In the genomic region with DNA sequence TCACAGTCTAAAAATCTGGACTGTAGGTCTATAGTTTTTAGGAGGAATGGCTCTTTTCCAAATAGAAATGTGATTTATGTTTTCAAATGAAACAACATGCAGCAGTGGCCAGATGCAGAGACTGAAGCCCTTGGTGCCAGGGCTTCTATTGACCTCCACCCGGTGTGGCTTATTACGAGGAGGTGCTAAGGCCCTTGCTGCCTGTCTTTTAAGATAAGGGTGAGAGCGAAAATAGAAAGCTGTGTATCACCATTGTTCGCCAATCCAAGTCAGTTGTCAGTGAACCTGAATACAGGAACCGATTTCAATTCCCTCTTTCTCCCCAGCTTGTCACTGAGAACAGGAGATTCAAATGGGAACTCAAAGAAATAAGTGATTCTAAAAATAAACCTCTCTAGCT, we compare ENCODE assay signal across 19 mouse cellular contexts. TPM values are rescaled to one million over a fixed set of nuclear protein-coding genes. Genes with fewer than 3 reads are reported as not detected.
DNase-seq lines count a peak whose midpoint lies in the region; ATAC-seq and TF ChIP-seq lines count a peak whose summit lies in the region.
"Had no signal": no experiment of that assay in that cellular context is flagged by ENCODE, and none has a peak within 500 bp of the region (broad histone marks: within the 10 kb centered on the region; RNA-seq: fewer than 3 reads in every experiment).

No protein-coding gene starts in this region.

- WGBS in midbrain, postnatal 0 days, result 56% methylated on average over 5 of the region's 5 CpGs
- 51% methylated on average over 5 of the region's 5 CpGs for WGBS in midbrain, embryonic 16.5 days
- 15% methylated on average over 5 of the region's 5 CpGs for WGBS in heart, embryonic 15.5 days

- peaks cover 4% of the 10 kb centered on the region; the same call in 1 of the 2 replicates for H3K36me3 ChIP-seq in midbrain, postnatal 0 days (ENCODE audit: insufficient read depth, low read length)
- H3K36me3 ChIP-seq in midbrain, embryonic 16.5 days (ENCODE audit: control insufficient read depth, insufficient read depth, low read length), result no peaks in the 10 kb centered on the region; the same call in 1 of the 2 replicates
- H3K36me3 ChIP-seq in heart, embryonic 15.5 days, result no peaks in the 10 kb centered on the region
- H3K36me3 ChIP-seq: forebrain, embryonic 12.5 days; hindbrain, embryonic 12.5 days; intestine, embryonic 15.5 days had no signal

- H3K27ac ChIP-seq in midbrain, postnatal 0 days (ENCODE audit: low read depth, low read length), result peak overlapping the region; percentile 19; the same call in 1 of the 2 replicates
- no peak overlapping the region for H3K27ac ChIP-seq in midbrain, embryonic 16.5 days (ENCODE audit: low read length)
- H3K27ac ChIP-seq in heart, embryonic 15.5 days, result peak overlapping the region; percentile 47
- H3K27ac ChIP-seq: forebrain, embryonic 12.5 days; gastrocnemius, adult 2 months; hindbrain, embryonic 12.5 days; intestine, embryonic 15.5 days; kidney, postnatal 0 days had no signal

- H3K9me3 ChIP-seq in midbrain, postnatal 0 days (ENCODE audit: low read length), result no peaks in the 10 kb centered on the region
- H3K9me3 ChIP-seq in midbrain, embryonic 16.5 days (replicated peaks; ENCODE audit: control insufficient read depth, low read length, poor library complexity, severe bottlenecking), result no peaks in the 10 kb centered on the region
- H3K9me3 ChIP-seq in heart, embryonic 15.5 days (replicated peaks), result no peaks in the 10 kb centered on the region
- H3K9me3 ChIP-seq: forebrain, embryonic 12.5 days; hindbrain, embryonic 12.5 days; intestine, embryonic 15.5 days had no signal

- no peak for ATAC-seq in midbrain, postnatal 0 days (ENCODE audit: low FRiP score)
- no peak for ATAC-seq in midbrain, embryonic 16.5 days
- ATAC-seq in heart, embryonic 15.5 days (replicated peaks; ENCODE audit: insufficient number of reproducible peaks, insufficient read depth, low FRiP score, low read depth), result no peak
- ATAC-seq in megakaryocyte progenitor cell, adult 5-6 weeks (replicated peaks; ENCODE audit: poor library complexity), result peak; percentile 16
- ATAC-seq: intestine, embryonic 15.5 days had no signal

- no peak for TF ChIP-seq CTCF in midbrain, postnatal 0 days (IDR thresholded peaks at IDR 0.05)

- no peak overlapping the region for H3K4me3 ChIP-seq in midbrain, postnatal 0 days (ENCODE audit: low read depth, low read length)
- H3K4me3 ChIP-seq in midbrain, embryonic 16.5 days (ENCODE audit: low read depth, low read length), result no peak overlapping the region
- H3K4me3 ChIP-seq in heart, embryonic 15.5 days, result no peak overlapping the region
- H3K4me3 ChIP-seq: forebrain, embryonic 12.5 days; gastrocnemius, adult 2 months; hindbrain, embryonic 12.5 days; intestine, embryonic 15.5 days had no signal

- no peak overlapping the region for H3K9ac ChIP-seq in midbrain, postnatal 0 days (replicated peaks; ENCODE audit: low read length, poor library complexity, severe bottlenecking)
- H3K9ac ChIP-seq in midbrain, embryonic 16.5 days (ENCODE audit: low read depth, low read length), result no peak overlapping the region
- 0 out of 2 replicates have a peak overlapping the region, but pooled peaks have one; percentile 14 for H3K9ac ChIP-seq in heart, embryonic 15.5 days
- H3K9ac ChIP-seq: forebrain, embryonic 12.5 days; hindbrain, embryonic 12.5 days; intestine, embryonic 15.5 days had no signal

- intact Hi-C loops in heart, postnatal 14 days (cut with DNase I), result no loop called here

- peak; percentile 23 to 29 for DNase-seq in heart, adult 18-20 months
- DNase-seq in heart, postnatal 14 days, result no peak
- no peak for DNase-seq in midbrain, postnatal 0 days (ENCODE audit: low spot score)
- DNase-seq in thymus, postnatal 14 days, result no peak
- no peak for DNase-seq in adrenal gland, adult 2 months
- DNase-seq: B cell, adult 2 months; cerebellum, adult 11-12 months; gastrocnemius, adult 2 months; lung, postnatal 36 days; midbrain, embryonic 14.5 days; thymus, adult 2 months had no signal

- no peaks in the 10 kb centered on the region for H3K27me3 ChIP-seq in midbrain, postnatal 0 days (ENCODE audit: insufficient read depth, low read length)
- H3K27me3 ChIP-seq in midbrain, embryonic 16.5 days (ENCODE audit: control insufficient read depth, insufficient read depth, low read depth, low read length), result no peaks in the 10 kb centered on the region
- H3K27me3 ChIP-seq in heart, embryonic 15.5 days, result no peaks in the 10 kb centered on the region
- H3K27me3 ChIP-seq: hindbrain, embryonic 12.5 days; intestine, embryonic 15.5 days had no signal

- no peak overlapping the region for H3K4me2 ChIP-seq in midbrain, postnatal 0 days (ENCODE audit: low read depth, low read length, poor library complexity, severe bottlenecking)
- no peak overlapping the region for H3K4me2 ChIP-seq in midbrain, embryonic 16.5 days (ENCODE audit: low read length)
- no peak overlapping the region for H3K4me2 ChIP-seq in heart, embryonic 15.5 days
- H3K4me2 ChIP-seq: forebrain, embryonic 12.5 days; hindbrain, embryonic 12.5 days; intestine, embryonic 15.5 days had no signal

- peaks cover 6% of the 10 kb centered on the region; the same call in 1 of the 2 replicates for H3K4me1 ChIP-seq in midbrain, postnatal 0 days (ENCODE audit: insufficient read depth, low read length)
- peaks cover 12% of the 10 kb centered on the region for H3K4me1 ChIP-seq in midbrain, embryonic 16.5 days (ENCODE audit: control insufficient read depth, insufficient read depth, low read length)
- H3K4me1 ChIP-seq in heart, embryonic 15.5 days (replicated peaks), result peaks cover 19% of the 10 kb centered on the region
- H3K4me1 ChIP-seq: intestine, embryonic 15.5 days had no signal

RNA-seq across cellular contexts. Expression of a gene that starts 57.3 kb away (rescaled TPM):
- total RNA-seq in heart, adult 18-20 months (2021), result 1 to 10 TPM; 1.4 TPM
- total RNA-seq in heart, postnatal 14 days (2021), result 1 to 10 TPM; 3.6 to 9.1 TPM
- total RNA-seq in midbrain, postnatal 0 days (2014; rRNA removed), result 89.5 and 91.3 TPM in 2 replicates
- polyA plus RNA-seq in midbrain, postnatal 0 days (2015; fragmentation: Nextera tagmentation; extraction: Ambion mirVana), result 56.3 and 58.5 TPM in 2 replicates
- polyA plus RNA-seq in midbrain, embryonic 16.5 days (2015; fragmentation: Nextera tagmentation; extraction: Ambion mirVana), result 56.9 and 60.3 TPM in 2 replicates
- 3.2 and 15.5 TPM in 2 replicates for polyA plus RNA-seq in heart, embryonic 15.5 days (2015; fragmentation: Nextera tagmentation; extraction: Ambion mirVana)
- 0.10 and 0.79 TPM in 2 replicates for total RNA-seq in megakaryocyte progenitor cell, adult 5-6 weeks (2015)
- total RNA-seq in megakaryocyte progenitor cell, adult 5-6 weeks (2017), result 0.46 and 1.4 TPM in 2 replicates
- under 1 TPM in 1 of 2 experiments, not detected in 1; 0.41 TPM for total RNA-seq in adrenal gland, adult 2 months (2021)
- 0.06 and 0.10 TPM in 2 replicates for polyA plus RNA-seq in adrenal gland, adult 2 months (2012; rRNA removed)
- polyA plus RNA-seq: liver, adult 2 months had no signal

Comparison
In these comparisons a context has a peak if more than half of its experiments do, and no peak if none do; other contexts are left out.
1. DNase-seq: peak in heart, adult 18-20 months (2 of 2); none in heart, postnatal 14 days (0 of 2), midbrain, postnatal 0 days (single experiment), thymus, postnatal 14 days (single experiment) and adrenal gland, adult 2 months (single experiment).